Mouse (Mus musculus): Measurements from ENCODE around the gene Erbb4. TPM values are rescaled to one million over a fixed set of nuclear protein-coding genes. Genes with fewer than 3 reads are reported as not detected.

Gene Erbb4
- total RNA-seq, 2 experiments from 2014 or later = 12.2 to 14.0 TPM

GRCm38 (mm10) chr1:69048918-69049317, 58.9 kb downstream of the Erbb4 start:
- DNase-seq (ENCODE audit: low spot score) = no peak
- intact Hi-C loops (cut with DNase I) = no loop called here

GRCm38 (mm10) chr1:69046228-69046978, 61.5 kb downstream of the Erbb4 start:
- intact Hi-C loops (cut with DNase I) = no loop called here
- DNase-seq (ENCODE audit: low spot score) = no peak

GRCm38 (mm10) chr1:69027816-69028215, 80.0 kb downstream of the Erbb4 start:
- no peak for DNase-seq (ENCODE audit: low spot score)
- intact Hi-C loops (cut with DNase I) = no loop called here

- intact Hi-C loops (cut with DNase I) = no loop called here
- no peak for DNase-seq (ENCODE audit: low spot score)
Observed at GRCm38 (mm10) chr1:69024858-69025257, 83.0 kb downstream of the Erbb4 start.

GRCm38 (mm10) chr1:69023157-69023925, 84.5 kb downstream of the Erbb4 start:
- DNase-seq (ENCODE audit: low spot score) = no peak

GRCm38 (mm10) chr1:69009800-69010505, 97.9 kb downstream of the Erbb4 start:
- intact Hi-C loops (cut with DNase I) = no loop called here
- DNase-seq (ENCODE audit: low spot score) = no peak

More at GRCm38 (mm10) chr1:69023157-69023925, 84.5 kb downstream of the Erbb4 start:
- intact Hi-C loops (cut with DNase I) = no loop called here

GRCm38 (mm10) chr1:69001371-69001770, 106.5 kb downstream of the Erbb4 start:
- intact Hi-C loops (cut with DNase I) = no loop called here
- no peak for DNase-seq (ENCODE audit: low spot score)

- intact Hi-C loops (cut with DNase I) = loop anchor here (5.0 kb wide), 1 partner anchor 128 kb away; the partner anchor contains the start of gene Erbb4
- DNase-seq (ENCODE audit: low spot score) = no peak
Observed at GRCm38 (mm10) chr1:68979251-68979650, 128.6 kb downstream of the Erbb4 start.

- DNase-seq (ENCODE audit: low spot score) = no peak
- intact Hi-C loops (cut with DNase I) = loop anchor here (5.0 kb wide), 1 partner anchor 129 kb away; the partner anchor contains the start of gene Erbb4
Observed at GRCm38 (mm10) chr1:68978571-68978970, 129.3 kb downstream of the Erbb4 start.

GRCm38 (mm10) chr1:68973355-68974127, 134.3 kb downstream of the Erbb4 start:
- intact Hi-C loops (cut with DNase I) = no loop called here
- no peak for DNase-seq (ENCODE audit: low spot score)

- intact Hi-C loops (cut with DNase I) = no loop called here
- no peak for DNase-seq (ENCODE audit: low spot score)
Observed at GRCm38 (mm10) chr1:68964127-68964526, 143.7 kb downstream of the Erbb4 start.

GRCm38 (mm10) chr1:68961365-68962116, 146.3 kb downstream of the Erbb4 start:
- intact Hi-C loops (cut with DNase I) = no loop called here
- no peak for DNase-seq (ENCODE audit: low spot score)

GRCm38 (mm10) chr1:68956766-68957533, 150.9 kb downstream of the Erbb4 start:
- intact Hi-C loops (cut with DNase I) = no loop called here
- no peak for DNase-seq (ENCODE audit: low spot score)

GRCm38 (mm10) chr1:68955482-68955881, 152.4 kb downstream of the Erbb4 start:
- intact Hi-C loops (cut with DNase I) = no loop called here
- DNase-seq (ENCODE audit: low spot score) = no peak

- DNase-seq (ENCODE audit: low spot score) = no peak
- intact Hi-C loops (cut with DNase I) = no loop called here
Observed at GRCm38 (mm10) chr1:68943141-68943540, 164.7 kb downstream of the Erbb4 start.

GRCm38 (mm10) chr1:68934804-68935203, 173.1 kb downstream of the Erbb4 start:
- intact Hi-C loops (cut with DNase I) = no loop called here
- no peak for DNase-seq (ENCODE audit: low spot score)

- intact Hi-C loops (cut with DNase I) = no loop called here
- DNase-seq (ENCODE audit: low spot score) = no peak
Observed at GRCm38 (mm10) chr1:68933330-68934065, 174.4 kb downstream of the Erbb4 start.

GRCm38 (mm10) chr1:68917828-68918227, 190.0 kb downstream of the Erbb4 start:
- intact Hi-C loops (cut with DNase I) = no loop called here
- DNase-seq (ENCODE audit: low spot score) = no peak

Data from heart, postnatal 25 days (tissue).